8 mouse cellular contexts compared by ENCODE assay signal in the genomic region with DNA sequence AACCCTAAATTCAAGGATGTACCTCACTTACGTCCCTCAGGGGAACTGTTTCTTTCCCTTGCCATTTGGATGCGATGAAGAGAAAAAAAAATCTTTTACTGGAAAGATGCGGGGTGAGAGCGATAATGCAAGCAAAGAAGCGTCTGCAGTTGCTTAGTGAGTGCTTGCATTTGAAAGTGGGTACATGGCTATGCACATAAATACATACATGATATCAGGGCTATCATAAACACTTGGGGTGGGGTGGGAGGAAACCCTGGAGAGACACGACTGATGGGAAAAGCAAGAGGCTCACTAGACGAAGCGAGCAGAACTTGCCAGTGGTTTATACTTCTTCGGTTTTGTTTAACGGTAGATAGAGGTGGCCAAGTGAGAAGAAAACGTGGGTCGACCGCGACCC. TPM values are rescaled to one million over a fixed set of nuclear protein-coding genes. Genes with fewer than 3 reads are reported as not detected.
DNase-seq lines count a peak whose midpoint lies in the region; ATAC-seq and TF ChIP-seq lines count a peak whose summit lies in the region.

A gene (plus strand): TSS at position 301 of the 400 bp plus-strand sequence.

- H3K4me3 ChIP-seq in gastrocnemius, adult 2 months, result peak within 1 kb of the TSS; percentile 99
- peak within 1 kb of the TSS; percentile 99 for H3K4me3 ChIP-seq in embryonic facial prominence, embryonic 11.5 days (ENCODE audit: low read depth, low read length)
- peak within 1 kb of the TSS; percentile 80 for H3K4me3 ChIP-seq in midbrain, embryonic 12.5 days

- peak within 1 kb of the TSS; percentile 81 for H3K4me2 ChIP-seq in embryonic facial prominence, embryonic 11.5 days (ENCODE audit: low read depth, low read length)
- H3K4me2 ChIP-seq in midbrain, embryonic 12.5 days (replicated peaks), result peak within 1 kb of the TSS; percentile 67

- 14% methylated on average over 14 of the region's 14 CpGs for WGBS in embryonic facial prominence, embryonic 11.5 days
- 13% methylated on average over 14 of the region's 14 CpGs for WGBS in midbrain, embryonic 12.5 days

- no peaks in the 10 kb centered on the region for H3K4me1 ChIP-seq in embryonic facial prominence, embryonic 11.5 days (ENCODE audit: control insufficient read depth, insufficient read depth, low read length)
- H3K4me1 ChIP-seq in midbrain, embryonic 12.5 days, result peaks cover 10% of the 10 kb centered on the region

- no peaks in the 10 kb centered on the region for H3K36me3 ChIP-seq in embryonic facial prominence, embryonic 11.5 days (replicated peaks; ENCODE audit: control insufficient read depth, insufficient read depth, low read depth, low read length)
- no peaks in the 10 kb centered on the region for H3K36me3 ChIP-seq in midbrain, embryonic 12.5 days

- no peaks in the 10 kb centered on the region for H3K9me3 ChIP-seq in embryonic facial prominence, embryonic 11.5 days (replicated peaks; ENCODE audit: control insufficient read depth, low read length)
- H3K9me3 ChIP-seq in midbrain, embryonic 12.5 days, result no peaks in the 10 kb centered on the region

- H3K27ac ChIP-seq in gastrocnemius, adult 2 months, result peak within 1 kb of the TSS; percentile 87
- no peak within 1 kb of the TSS for H3K27ac ChIP-seq in embryonic facial prominence, embryonic 11.5 days (replicated peaks; ENCODE audit: low read depth, low read length)
- H3K27ac ChIP-seq in midbrain, embryonic 12.5 days (replicated peaks), result no peak within 1 kb of the TSS

- no peak for TF ChIP-seq CTCF in gastrocnemius, adult 2 months (IDR thresholded peaks at IDR 0.05)

- no peak for DNase-seq in gastrocnemius, adult 2 months
- no peak for DNase-seq in gastrocnemius, postnatal 4 days (ENCODE audit: low spot score in 2 of 2)
- no peak for DNase-seq in embryonic facial prominence, embryonic 11.5 days (ENCODE audit: low spot score)
- DNase-seq in heart, postnatal 4 days, result no peak
- no peak for DNase-seq in adrenal gland, postnatal 10 days
- no peak for DNase-seq in frontal cortex, postnatal 14 days (ENCODE audit: low spot score in 2 of 2)
- DNase-seq in adrenal gland, adult (ENCODE audit: inconsistent age in 2 of 2, low spot score in 1 of 2), result no peak

- intact Hi-C loops in gastrocnemius, adult 2 months (cut with DNase I), result loop anchor here (10.0 kb wide), 1 partner anchor 90 kb away; no protein-coding TSS in a partner anchor

- no peaks in the 10 kb centered on the region for H3K27me3 ChIP-seq in embryonic facial prominence, embryonic 11.5 days (ENCODE audit: control insufficient read depth, insufficient read depth, low read length)
- H3K27me3 ChIP-seq in midbrain, embryonic 12.5 days, result peaks cover 17% of the 10 kb centered on the region

- no peak for ATAC-seq in embryonic facial prominence, embryonic 11.5 days (replicated peaks; ENCODE audit: insufficient number of reproducible peaks, low FRiP score, low TSS enrichment, low read depth)
- no peak for ATAC-seq in midbrain, embryonic 12.5 days (ENCODE audit: low FRiP score, low read depth)

- peak within 1 kb of the TSS; percentile 89 for H3K9ac ChIP-seq in embryonic facial prominence, embryonic 11.5 days (replicated peaks; ENCODE audit: low read length)
- H3K9ac ChIP-seq in midbrain, embryonic 12.5 days (replicated peaks), result peak within 1 kb of the TSS; percentile 76

RNA-seq across cellular contexts. Expression of the gene that starts here (rescaled TPM):
- 1 to 10 TPM; 1.9 to 2.7 TPM for total RNA-seq in gastrocnemius, adult 2 months (2021)
- 1 to 10 TPM; 9.1 to 9.3 TPM for total RNA-seq in gastrocnemius, postnatal 4 days (2021)
- polyA plus RNA-seq in embryonic facial prominence, embryonic 11.5 days (2014; fragmentation: Nextera tagmentation; extraction: Ambion mirVana), result 3.0 and 3.9 TPM in 2 replicates
- total RNA-seq in heart, postnatal 4 days (2021), result 10 to 100 TPM; 55.6 to 60.6 TPM
- 4.7 and 5.4 TPM in 2 replicates for polyA plus RNA-seq in midbrain, embryonic 12.5 days (2016; fragmentation: Nextera tagmentation; extraction: Ambion mirVana)
- 1 to 10 TPM; 3.9 to 4.4 TPM for total RNA-seq in adrenal gland, postnatal 10 days (2021)

Comparison
In these comparisons a context has a peak if more than half of its experiments do, and no peak if none do; other contexts are left out.
1. RNA of the gene that starts here (total RNA-seq): 55.6 to 60.6 TPM in heart, postnatal 4 days; 9.1 to 9.3 TPM in gastrocnemius, postnatal 4 days, 3.9 to 4.4 TPM in adrenal gland, postnatal 10 days and 1.9 to 2.7 TPM in gastrocnemius, adult 2 months; every median in the first group is over 4 times any median in the second.
2. Peak in every context shown above with its lines, with median percentiles within 50 percentile points of each other: H3K4me3 ChIP-seq.